ENCODE assay signal across 8 mouse cellular contexts in genomic region chr12:21135651-21136461, GRCm38 (mm10).
DNase-seq lines count a peak whose midpoint lies in the region; ATAC-seq and TF ChIP-seq lines count a peak whose summit lies in the region.

No protein-coding gene starts in this region.

- no peak overlapping the region for H3K4me3 ChIP-seq in forebrain, embryonic 15.5 days
- no peak overlapping the region for H3K4me3 ChIP-seq in forebrain, embryonic 10.5 days
- H3K4me3 ChIP-seq in ES-E14 (ENCODE audit: insufficient read depth in 1 of 2, low read depth in 1 of 2, low read length in 2 of 2, poor library complexity in 1 of 2, severe bottlenecking in 1 of 2) (no peak overlapping the region), myocyte (no peak overlapping the region)
- H3K4me3 ChIP-seq in forebrain, postnatal 0 days (ENCODE audit: low read depth, low read length) = no peak overlapping the region
- no peak overlapping the region for H3K4me3 ChIP-seq in kidney, embryonic 16.5 days (ENCODE audit: low read length)

- no peaks in the 10 kb centered on the region for H3K9me3 ChIP-seq in forebrain, embryonic 15.5 days
- H3K9me3 ChIP-seq in forebrain, embryonic 10.5 days = no peaks in the 10 kb centered on the region
- H3K9me3 ChIP-seq in ES-E14 (ENCODE audit: control insufficient read depth, insufficient read depth, low read depth, low read length) = no peaks in the 10 kb centered on the region
- no peaks in the 10 kb centered on the region for H3K9me3 ChIP-seq in forebrain, postnatal 0 days (ENCODE audit: low read length)
- H3K9me3 ChIP-seq in kidney, embryonic 16.5 days (ENCODE audit: low read length) = no peaks in the 10 kb centered on the region

- H3K9ac ChIP-seq in forebrain, embryonic 15.5 days (replicated peaks) = no peak overlapping the region
- no peak overlapping the region for H3K9ac ChIP-seq in ES-E14 (ENCODE audit: insufficient read depth, low read depth, low read length, poor library complexity, severe bottlenecking)
- H3K9ac ChIP-seq in forebrain, postnatal 0 days = no peak overlapping the region
- no peak overlapping the region for H3K9ac ChIP-seq in kidney, embryonic 16.5 days (replicated peaks; ENCODE audit: low read length)

- no peaks in the 10 kb centered on the region for H3K27me3 ChIP-seq in forebrain, embryonic 15.5 days
- no peaks in the 10 kb centered on the region for H3K27me3 ChIP-seq in forebrain, embryonic 10.5 days (ENCODE audit: poor library complexity, severe bottlenecking)
- H3K27me3 ChIP-seq in forebrain, postnatal 0 days (ENCODE audit: insufficient read depth, low read length) = no peaks in the 10 kb centered on the region
- H3K27me3 ChIP-seq in kidney, embryonic 16.5 days (ENCODE audit: insufficient read depth, low read length) = no peaks in the 10 kb centered on the region
- H3K27me3 ChIP-seq in myocyte (ENCODE audit: control insufficient read depth, insufficient read depth, insufficient read length) = no peaks in the 10 kb centered on the region

- peaks cover 8% of the 10 kb centered on the region for H3K79me2 ChIP-seq in myocyte (ENCODE audit: control insufficient read depth, insufficient read depth)

- peaks cover 86% of the 10 kb centered on the region for H3K4me1 ChIP-seq in forebrain, embryonic 15.5 days
- peaks cover 79% of the 10 kb centered on the region for H3K4me1 ChIP-seq in forebrain, embryonic 10.5 days
- peaks cover 8 to 22% of the 10 kb centered on the region in 2 experiments; a peak in 2 of 4 replicates for H3K4me1 ChIP-seq in ES-E14 (ENCODE audit: control insufficient read depth in 2 of 2, insufficient read depth in 2 of 2, low read length in 2 of 2, poor library complexity in 1 of 2)
- H3K4me1 ChIP-seq in forebrain, postnatal 0 days (ENCODE audit: insufficient read depth) = peaks cover 37% of the 10 kb centered on the region
- H3K4me1 ChIP-seq in kidney, embryonic 16.5 days (ENCODE audit: insufficient read depth, low read length) = peaks cover 71% of the 10 kb centered on the region

- H3ac ChIP-seq in myocyte (ENCODE audit: control insufficient read depth, insufficient read length) = no peak overlapping the region

- no peak for TF ChIP-seq CTCF in forebrain, postnatal 0 days (IDR thresholded peaks at IDR 0.05; ENCODE audit: low read depth)

- H3K27ac ChIP-seq in forebrain, embryonic 15.5 days (replicated peaks) = peak overlapping the region; percentile 72
- no peak overlapping the region for H3K27ac ChIP-seq in forebrain, embryonic 10.5 days
- no peak overlapping the region for H3K27ac ChIP-seq in ES-E14 (ENCODE audit: insufficient read depth, low read depth, low read length, poor library complexity, severe bottlenecking)
- peak overlapping the region; percentile 46 for H3K27ac ChIP-seq in forebrain, postnatal 0 days (ENCODE audit: low read depth, low read length)
- peak overlapping the region; percentile 21 for H3K27ac ChIP-seq in kidney, embryonic 16.5 days (ENCODE audit: low read length)

- H3K36me3 ChIP-seq in forebrain, embryonic 15.5 days = no peaks in the 10 kb centered on the region
- H3K36me3 ChIP-seq in forebrain, embryonic 10.5 days (replicated peaks) = 0 out of 2 replicates have a peak, but pooled peaks cover 5% of the 10 kb centered on the region
- H3K36me3 ChIP-seq in ES-E14 (ENCODE audit: control insufficient read depth, insufficient read depth, low read length, poor library complexity, severe bottlenecking) = no peaks in the 10 kb centered on the region
- H3K36me3 ChIP-seq in forebrain, postnatal 0 days (ENCODE audit: insufficient read depth) = no peaks in the 10 kb centered on the region
- H3K36me3 ChIP-seq in kidney, embryonic 16.5 days (ENCODE audit: insufficient read depth, low read length) = no peaks in the 10 kb centered on the region
- H3K36me3 ChIP-seq in myocyte (ENCODE audit: control insufficient read depth, insufficient read depth) = no peaks in the 10 kb centered on the region

- WGBS in forebrain, embryonic 15.5 days = 64% methylated on average over 8 of the region's 8 CpGs
- 64% methylated on average over 8 of the region's 8 CpGs for WGBS in forebrain, embryonic 10.5 days
- WGBS in forebrain, postnatal 0 days = 56% methylated on average over 8 of the region's 8 CpGs
- 41% methylated on average over 8 of the region's 8 CpGs for WGBS in kidney, embryonic 16.5 days

- DNase-seq in forebrain, embryonic 10.5 days (ENCODE audit: extremely low spot score, low spot score) = no peak
- peak; percentile 60 for DNase-seq in ES-E14 (ENCODE audit: low read depth, low spot score)
- DNase-seq in forebrain, postnatal 0 days = no peak
- DNase-seq in spleen, postnatal 4 days (ENCODE audit: low spot score in 2 of 2) = no peak
- no peak for DNase-seq in cerebellum, adult 9-11 months

- ATAC-seq in forebrain, embryonic 15.5 days (replicated peaks) = no peak
- ATAC-seq in forebrain, postnatal 0 days = no peak
- peak; percentile 60 for ATAC-seq in kidney, embryonic 16.5 days (ENCODE audit: low FRiP score, low TSS enrichment)

- H3K4me2 ChIP-seq in forebrain, embryonic 15.5 days (replicated peaks) = no peak overlapping the region
- H3K4me2 ChIP-seq in forebrain, postnatal 0 days (ENCODE audit: low read depth) = no peak overlapping the region
- H3K4me2 ChIP-seq in kidney, embryonic 16.5 days (replicated peaks; ENCODE audit: low read depth, low read length) = no peak overlapping the region
- peak overlapping the region; percentile 35 for H3K4me2 ChIP-seq in myocyte (ENCODE audit: low read depth)

- TF ChIP-seq POLR2A in myocyte (IDR thresholded peaks at IDR 0.05; ENCODE audit: insufficient read length, low read depth) = no peak

- in situ Hi-C loops in ES-E14 (cut with MboI; ENCODE audit: low sequenced_read_pairs in 2 of 2, unreplicated experiment in 2 of 2) = no loop called here

TF ChIP-seq in ES-E14, 5 proteins besides CTCF, POLR2A, EP300 and RAD21:
- no peak for TF ChIP-seq CHD2 (IDR thresholded peaks at IDR 0.05; ENCODE audit: low read depth, low read length)
- no peak for TF ChIP-seq HCFC1 (IDR thresholded peaks at IDR 0.05; ENCODE audit: borderline replicate concordance, insufficient read depth, low read length)
- TF ChIP-seq ZNF384 (IDR thresholded peaks at IDR 0.05; ENCODE audit: low read depth, low read length) = no peak
- TF ChIP-seq MAFK (IDR thresholded peaks at IDR 0.05; ENCODE audit: insufficient read depth, low read depth, low read length) = no peak
- no peak for TF ChIP-seq ZC3H11A (IDR thresholded peaks at IDR 0.05; ENCODE audit: borderline replicate concordance, low read depth, low read length)

TF ChIP-seq in myocyte, 11 proteins besides CTCF, POLR2A, EP300 and RAD21:
- TF ChIP-seq TCF12 (IDR thresholded peaks at IDR 0.05; ENCODE audit: insufficient read depth, poor library complexity, severe bottlenecking) (no peak), REST (IDR thresholded peaks at IDR 0.05; ENCODE audit: insufficient read depth, insufficient read length) (no peak)

Comparison
In these comparisons a context has a peak if more than half of its experiments do, and no peak if none do; other contexts are left out.
1. H3K27ac ChIP-seq: peak in forebrain, embryonic 15.5 days (single experiment), forebrain, postnatal 0 days (single experiment) and kidney, embryonic 16.5 days (single experiment); none in forebrain, embryonic 10.5 days (single experiment) and ES-E14 (single experiment).